Mouse (Mus musculus) liver, adult 10 weeks (tissue): ENCODE measurements around the gene Gabpa. TPM values are rescaled to one million over a fixed set of nuclear protein-coding genes. Genes with fewer than 3 reads are reported as not detected.

Source experiments
- polyA plus RNA-seq: library from polyadenylated mRNA; stranded (reverse); fragments of 350-450 nt; fragmentation: Illumina TruSeq; extraction: RNeasy Lipid Tissue Mini Kit (QIAGEN cat#74804); gene quantifications from one replicate; pipeline ENCODE4 v1.2.3, GENCODE M21; 2014; ENCODE audit warnings: low read depth, low replicate concordance

Gabpa gene
- polyA plus RNA-seq = 45.0 TPM

DNA sequence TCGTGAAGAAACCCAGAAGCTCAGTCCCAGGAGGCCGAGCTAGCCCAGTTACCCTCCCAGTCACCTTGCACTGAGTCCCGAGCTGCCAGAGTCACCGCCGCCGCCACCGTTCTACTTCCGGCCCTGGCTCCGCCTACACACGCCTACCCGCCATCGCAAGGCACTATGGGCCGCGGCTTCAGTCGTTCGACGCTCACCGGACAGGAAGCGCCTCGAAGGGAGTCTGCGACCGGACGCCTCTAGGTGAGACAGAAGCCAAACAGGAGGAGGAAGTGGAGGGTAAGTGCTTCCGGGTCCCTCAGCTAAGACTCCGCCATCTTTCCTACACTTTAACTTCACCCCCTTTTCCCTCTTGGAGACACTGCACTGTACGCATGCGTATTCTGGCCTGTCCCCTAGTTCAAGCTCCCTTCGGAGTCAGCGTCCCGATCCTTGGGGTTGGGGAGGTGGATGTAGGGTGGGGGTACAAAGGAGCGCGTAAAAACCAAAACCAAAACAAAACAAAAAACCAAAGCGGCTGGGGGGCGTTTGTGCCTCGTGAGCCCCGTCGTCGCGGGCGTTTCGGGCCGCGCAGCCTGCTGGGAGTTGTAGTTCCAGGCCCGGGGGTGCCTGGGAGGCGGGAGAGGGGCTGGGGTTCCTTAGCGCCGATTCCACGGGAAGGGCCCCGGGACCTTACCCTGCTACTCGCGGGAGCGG lies at the start of gene Gabpa:
TSS of gene Gabpa (plus strand) at position 181 of the 696 bp plus-strand sequence.

DNA sequence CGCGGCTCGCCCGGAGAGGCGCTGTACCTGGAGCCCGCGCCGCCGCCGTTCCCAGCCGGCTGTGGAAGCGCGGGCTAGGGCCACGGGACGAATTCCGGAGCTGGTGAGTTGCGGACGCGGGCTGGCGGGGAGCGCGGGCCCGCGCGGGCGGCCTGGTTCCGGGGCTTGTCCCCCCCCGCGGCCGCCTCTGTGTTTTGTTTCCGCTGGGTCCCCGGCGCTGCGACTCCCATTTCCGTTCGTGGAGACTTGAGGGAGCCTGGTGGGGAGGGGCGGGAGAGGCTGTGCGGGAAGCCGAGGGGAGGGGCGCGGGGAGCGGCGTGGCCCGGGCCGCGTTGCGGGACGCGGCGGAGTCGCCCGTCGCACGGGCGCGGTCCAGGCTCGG lies 707 bp downstream of the Gabpa start, which contains the start of gene Atp5j:
TSS of gene Atp5j (minus strand) at position 185 of the 382 bp plus-strand sequence.

Other genes starting within 250 kb of the Gabpa start
- gene Mrpl39, start 99.2 kb upstream of the Gabpa start, polyA plus RNA-seq = 34.6 TPM
- gene Jam2, start 60.8 kb upstream of the Gabpa start, polyA plus RNA-seq = 10.0 TPM
- 1,436 TPM for gene Atp5j, start 700 bp downstream of the Gabpa start, polyA plus RNA-seq